Mouse (Mus musculus) kidney, embryonic 15.5 days (tissue): ENCODE data around the gene Ripor2. TPM values are rescaled to one million over a fixed set of nuclear protein-coding genes. Genes with fewer than 3 reads are reported as not detected.

Experiments used
- ATAC-seq: fragments of 200-750 bp; cut with Nextera tagmentation; replicated peaks from 2 replicates; pipeline ENCODE4 v1.8.0; 2017; ENCODE audit warnings: moderate TSS enrichment; ENCODE audit not compliant: low FRiP score
- H3K27ac ChIP-seq: fragments of 300-500 bp; sonication (generic); 2 replicates; pipeline ENCODE4 v1.5.1; 2015; ENCODE audit warnings: mild to moderate bottlenecking, inconsistent platforms
- H3K27me3 ChIP-seq: fragments of 300-500 bp; sonication (generic); 2 replicates; pipeline ENCODE4 v1.6.1; 2015; ENCODE audit warnings: inconsistent platforms
- H3K36me3 ChIP-seq: fragments of 300-500 bp; sonication (generic); 2 replicates; pipeline ENCODE4 v1.6.1; 2015; ENCODE audit warnings: inconsistent platforms
- H3K4me1 ChIP-seq: fragments of 300-500 bp; sonication (generic); 2 replicates; pipeline ENCODE4 v1.6.1; 2015; ENCODE audit warnings: inconsistent platforms
- H3K4me2 ChIP-seq: fragments of 300-500 bp; sonication (generic); 2 replicates; pipeline ENCODE4 v1.6.1; 2015; ENCODE audit warnings: moderate library complexity, mild to moderate bottlenecking, inconsistent platforms
- H3K4me3 ChIP-seq: fragments of 300-500 bp; sonication (generic); replicated peaks from 2 replicates; pipeline ENCODE4 v1.5.1; 2015; ENCODE audit warnings: mild to moderate bottlenecking, inconsistent platforms
- H3K9ac ChIP-seq: fragments of 300-500 bp; sonication (generic); 2 replicates; pipeline ENCODE4 v1.6.1; 2015; ENCODE audit warnings: mild to moderate bottlenecking, inconsistent platforms
- H3K9me3 ChIP-seq: fragments of 300-500 bp; sonication (generic); replicated peaks from 2 replicates; pipeline ENCODE4 v1.6.1; 2016; ENCODE audit warnings: inconsistent platforms
- WGBS: fragments of 180-500 bp; shearing (Covaris S2); methylation state at CpG from one replicate; pipeline ENCODE4 v1.1.7; 2015; ENCODE audit warnings: mixed read lengths; 5-methylcytosine and 5-hydroxymethylcytosine counted together
- polyA plus RNA-seq: library from polyadenylated mRNA; unstranded; fragments of >200 nt; fragmentation: Nextera tagmentation; extraction: Ambion mirVana; gene quantifications from 2 replicates; pipeline ENCODE4 v1.2.1, GENCODE M21; 2015

Ripor2 gene
- polyA plus RNA-seq, 1 experiment from 2014 or later, result 2.7 TPM

- WGBS, result 63% methylated on average over 9 of the region's 9 CpGs
- Histone ChIP-seq H3K4me1 (no peaks in the 10 kb centered on the region), H3K27ac (no peak overlapping the region), H3K4me2 (no peak overlapping the region), H3K9ac (no peak overlapping the region), H3K9me3 (no peaks in the 10 kb centered on the region), H3K27me3 (no peaks in the 10 kb centered on the region), H3K4me3 (no peak overlapping the region), H3K36me3 (no peaks in the 10 kb centered on the region)
- no peak for ATAC-seq
Measured at GRCm38 (mm10) chr13:24585369-24585768, 3.4 kb downstream of the Ripor2 start.

GRCm38 (mm10) chr13:24587192-24587895 lies 5.4 kb downstream of the Ripor2 start:
- 91% methylated on average over 12 of the region's 12 CpGs for WGBS
- no peak overlapping the region for H3K4me3 ChIP-seq
- no peaks in the 10 kb centered on the region for H3K9me3 ChIP-seq
- H3K36me3 ChIP-seq, result no peaks in the 10 kb centered on the region
- no peak for ATAC-seq
- H3K27me3 ChIP-seq, result no peaks in the 10 kb centered on the region
- H3K9ac ChIP-seq, result no peak overlapping the region
- no peak overlapping the region for H3K4me2 ChIP-seq
- H3K27ac ChIP-seq, result no peak overlapping the region
- H3K4me1 ChIP-seq, result no peaks in the 10 kb centered on the region

- no peak for ATAC-seq
Measured at GRCm38 (mm10) chr13:24588603-24589002, 6.6 kb downstream of the Ripor2 start.

GRCm38 (mm10) chr13:24591737-24592136 lies 9.7 kb downstream of the Ripor2 start:
- H3K4me2 ChIP-seq, result no peak overlapping the region
- H3K9me3 ChIP-seq, result no peaks in the 10 kb centered on the region
- H3K4me3 ChIP-seq, result no peak overlapping the region
- no peaks in the 10 kb centered on the region for H3K36me3 ChIP-seq
- H3K4me1 ChIP-seq, result no peaks in the 10 kb centered on the region
- no peaks in the 10 kb centered on the region for H3K27me3 ChIP-seq
- WGBS, result 87% methylated on average over 6 of the region's 6 CpGs
- H3K27ac ChIP-seq, result no peak overlapping the region
- H3K9ac ChIP-seq, result no peak overlapping the region
- no peak for ATAC-seq

More at GRCm38 (mm10) chr13:24588603-24589002, 6.6 kb downstream of the Ripor2 start:
- H3K27ac ChIP-seq, result no peak overlapping the region
- H3K4me3 ChIP-seq, result no peak overlapping the region
- H3K9ac ChIP-seq, result no peak overlapping the region
- H3K27me3 ChIP-seq, result no peaks in the 10 kb centered on the region
- no peaks in the 10 kb centered on the region for H3K36me3 ChIP-seq
- no peaks in the 10 kb centered on the region for H3K9me3 ChIP-seq
- no peaks in the 10 kb centered on the region for H3K4me1 ChIP-seq
- H3K4me2 ChIP-seq, result no peak overlapping the region
- 95% methylated on average over 3 of the region's 3 CpGs for WGBS

GRCm38 (mm10) chr13:24594303-24594702 lies 12.3 kb downstream of the Ripor2 start:
- H3K27ac ChIP-seq, result no peak overlapping the region
- no peaks in the 10 kb centered on the region for H3K36me3 ChIP-seq
- no peaks in the 10 kb centered on the region for H3K9me3 ChIP-seq
- no peak for ATAC-seq
- H3K9ac ChIP-seq, result no peak overlapping the region
- WGBS, result 87% methylated on average over 3 of the region's 3 CpGs
- H3K4me3 ChIP-seq, result no peak overlapping the region
- H3K27me3 ChIP-seq, result no peaks in the 10 kb centered on the region
- no peak overlapping the region for H3K4me2 ChIP-seq
- H3K4me1 ChIP-seq, result no peaks in the 10 kb centered on the region

- Histone ChIP-seq H3K36me3 (no peaks in the 10 kb centered on the region), H3K27ac (no peak overlapping the region), H3K4me3 (no peak overlapping the region), H3K4me2 (no peak overlapping the region), H3K9ac (no peak overlapping the region), H3K27me3 (no peaks in the 10 kb centered on the region), H3K4me1 (peaks cover 18% of the 10 kb centered on the region), H3K9me3 (no peaks in the 10 kb centered on the region)
- no peak for ATAC-seq
- WGBS, result 85% methylated on average over 11 of the region's 11 CpGs
Measured at GRCm38 (mm10) chr13:24599631-24600041, 17.6 kb downstream of the Ripor2 start.

- H3K4me2 ChIP-seq, result peak overlapping the region; percentile 33
- H3K27me3 ChIP-seq, result no peaks in the 10 kb centered on the region
- no peak overlapping the region for H3K9ac ChIP-seq
- 0 out of 2 replicates have a peak overlapping the region, but pooled peaks have one; percentile 28 for H3K27ac ChIP-seq
- no peaks in the 10 kb centered on the region for H3K9me3 ChIP-seq
- no peaks in the 10 kb centered on the region for H3K36me3 ChIP-seq
- H3K4me3 ChIP-seq, result no peak overlapping the region
- no peak for ATAC-seq
- WGBS, result 19% methylated on average over 4 of the region's 4 CpGs
- peaks cover 31% of the 10 kb centered on the region for H3K4me1 ChIP-seq
Measured at GRCm38 (mm10) chr13:24602978-24603377, 21.0 kb downstream of the Ripor2 start.

GRCm38 (mm10) chr13:24603591-24604009 lies 21.6 kb downstream of the Ripor2 start:
- H3K27ac ChIP-seq, result 0 out of 2 replicates have a peak overlapping the region, but pooled peaks have one; percentile 28
- H3K4me2 ChIP-seq, result peak overlapping the region; percentile 33
- no peaks in the 10 kb centered on the region for H3K36me3 ChIP-seq
- no peak overlapping the region for H3K4me3 ChIP-seq
- WGBS, result 14% methylated on average over 11 of the region's 11 CpGs
- ATAC-seq, result no peak
- no peaks in the 10 kb centered on the region for H3K27me3 ChIP-seq
- H3K9ac ChIP-seq, result no peak overlapping the region
- H3K9me3 ChIP-seq, result no peaks in the 10 kb centered on the region
- H3K4me1 ChIP-seq, result peaks cover 31% of the 10 kb centered on the region

GRCm38 (mm10) chr13:24604096-24604495 lies 22.1 kb downstream of the Ripor2 start:
- ATAC-seq, result no peak

GRCm38 (mm10) chr13:24604761-24605591 lies 23.0 kb downstream of the Ripor2 start:
- H3K27me3 ChIP-seq, result no peaks in the 10 kb centered on the region
- 0 out of 2 replicates have a peak overlapping the region, but pooled peaks have one; percentile 14 for H3K9ac ChIP-seq
- ATAC-seq, result peak; percentile 69
- H3K27ac ChIP-seq, result peak overlapping the region; percentile 56
- H3K9me3 ChIP-seq, result no peaks in the 10 kb centered on the region
- H3K4me2 ChIP-seq, result peak overlapping the region; percentile 63
- 4% methylated on average over 20 of the region's 20 CpGs for WGBS
- H3K36me3 ChIP-seq, result no peaks in the 10 kb centered on the region
- peaks cover 31% of the 10 kb centered on the region for H3K4me1 ChIP-seq
- peak overlapping the region; percentile 36 for H3K4me3 ChIP-seq

More at GRCm38 (mm10) chr13:24604096-24604495, 22.1 kb downstream of the Ripor2 start:
- Histone ChIP-seq H3K4me2 (0 out of 2 replicates have a peak overlapping the region, but pooled peaks have one; percentile 33), H3K27me3 (no peaks in the 10 kb centered on the region), H3K4me1 (peaks cover 31% of the 10 kb centered on the region), H3K4me3 (no peak overlapping the region), H3K27ac (no peak overlapping the region), H3K9ac (no peak overlapping the region), H3K9me3 (no peaks in the 10 kb centered on the region), H3K36me3 (no peaks in the 10 kb centered on the region)
- 41% methylated on average over 2 of the region's 4 CpGs for WGBS

- H3K4me2 ChIP-seq, result no peak overlapping the region
- H3K4me3 ChIP-seq, result no peak overlapping the region
- H3K9me3 ChIP-seq, result no peaks in the 10 kb centered on the region
- peaks cover 31% of the 10 kb centered on the region for H3K4me1 ChIP-seq
- H3K9ac ChIP-seq, result no peak overlapping the region
- peak overlapping the region; percentile 56; the same call in 1 of the 2 replicates for H3K27ac ChIP-seq
- no peaks in the 10 kb centered on the region for H3K27me3 ChIP-seq
- WGBS, result 67% methylated on average over 5 of the region's 5 CpGs
- H3K36me3 ChIP-seq, result no peaks in the 10 kb centered on the region
- ATAC-seq, result 0 out of 2 replicates have a peak, but pooled peaks have one; percentile 7
Measured at GRCm38 (mm10) chr13:24605755-24606154, 23.8 kb downstream of the Ripor2 start.

- no peaks in the 10 kb centered on the region for H3K27me3 ChIP-seq
- no peak overlapping the region for H3K27ac ChIP-seq
- H3K36me3 ChIP-seq, result no peaks in the 10 kb centered on the region
- peaks cover 27% of the 10 kb centered on the region for H3K4me1 ChIP-seq
- no peaks in the 10 kb centered on the region for H3K9me3 ChIP-seq
- H3K4me3 ChIP-seq, result no peak overlapping the region
- no peak for ATAC-seq
- no peak overlapping the region for H3K9ac ChIP-seq
- no peak overlapping the region for H3K4me2 ChIP-seq
- 86% methylated on average over 4 of the region's 4 CpGs for WGBS
Measured at GRCm38 (mm10) chr13:24607961-24608360, 26.0 kb downstream of the Ripor2 start.
